Mouse (Mus musculus) liver, embryonic 11.5 days (tissue): Measurements from ENCODE around the gene Hagh. TPM values are rescaled to one million over a fixed set of nuclear protein-coding genes. Genes with fewer than 3 reads are reported as not detected.

Experiments
- ATAC-seq: fragments of 200-750 bp; cut with Nextera tagmentation; replicated peaks from 2 replicates; pipeline ENCODE4 v1.8.0; 2017; ENCODE audit warnings: moderate number of reproducible peaks, mild to moderate bottlenecking, moderate TSS enrichment, moderate library complexity; ENCODE audit not compliant: low FRiP score
- DNase-seq: peaks from one replicate; pipeline ENCODE4 v3.0.0-alpha.2; 2017; ENCODE audit warnings: low spot score
- H3K27ac ChIP-seq: fragments of 300-500 bp; sonication (generic); 2 replicates; pipeline ENCODE4 v1.5.1; 2014; ENCODE audit warnings: mild to moderate bottlenecking, low read depth, low read length, control low read depth
- H3K27me3 ChIP-seq: fragments of 300-500 bp; sonication (generic); replicated peaks from 2 replicates; pipeline ENCODE4 v1.6.1; 2014; ENCODE audit warnings: low read length, mixed read lengths; ENCODE audit not compliant: control insufficient read depth, insufficient read depth
- H3K36me3 ChIP-seq: fragments of 300-500 bp; sonication (generic); 2 replicates; pipeline ENCODE4 v1.6.1; 2014; ENCODE audit warnings: mild to moderate bottlenecking, low read length, moderate library complexity, mixed read lengths; ENCODE audit not compliant: control insufficient read depth, insufficient read depth
- H3K4me1 ChIP-seq: fragments of 300-500 bp; sonication (generic); replicated peaks from 2 replicates; pipeline ENCODE4 v1.6.1; 2014; ENCODE audit warnings: low read length, mixed read lengths; ENCODE audit not compliant: control insufficient read depth, insufficient read depth
- H3K4me2 ChIP-seq: fragments of 300-500 bp; sonication (generic); 2 replicates; pipeline ENCODE4 v1.6.1; 2014; ENCODE audit warnings: mild to moderate bottlenecking, control low read depth, moderate library complexity
- H3K4me3 ChIP-seq: fragments of 300-500 bp; sonication (generic); 2 replicates; pipeline ENCODE4 v1.5.1; 2014; ENCODE audit warnings: low read depth, low read length, control low read depth
- H3K9ac ChIP-seq: fragments of 300-500 bp; sonication (generic); 2 replicates; pipeline ENCODE4 v1.6.1; 2014; ENCODE audit warnings: low read depth, low read length, control low read depth
- H3K9me3 ChIP-seq: fragments of 300-500 bp; sonication (generic); 2 replicates; pipeline ENCODE4 v1.6.1; 2016; ENCODE audit warnings: low read length, inconsistent platforms, mixed read lengths; ENCODE audit not compliant: control insufficient read depth
- WGBS: fragments of 180-500 bp; shearing (Covaris S2); extraction: QIAGEN DNeasy Blood & Tissue Kit; methylation state at CpG from one replicate; pipeline ENCODE4 v1.1.7; 2014; 5-methylcytosine and 5-hydroxymethylcytosine counted together
- polyA plus RNA-seq: library from polyadenylated mRNA; unstranded; fragments of >200 nt; fragmentation: Nextera tagmentation; extraction: Ambion mirVana; gene quantifications from 2 replicates; pipeline ENCODE4 v1.2.1, GENCODE M21; 2014

The Hagh gene
- 53.8 and 56.3 TPM in 2 replicates for polyA plus RNA-seq

DNA sequence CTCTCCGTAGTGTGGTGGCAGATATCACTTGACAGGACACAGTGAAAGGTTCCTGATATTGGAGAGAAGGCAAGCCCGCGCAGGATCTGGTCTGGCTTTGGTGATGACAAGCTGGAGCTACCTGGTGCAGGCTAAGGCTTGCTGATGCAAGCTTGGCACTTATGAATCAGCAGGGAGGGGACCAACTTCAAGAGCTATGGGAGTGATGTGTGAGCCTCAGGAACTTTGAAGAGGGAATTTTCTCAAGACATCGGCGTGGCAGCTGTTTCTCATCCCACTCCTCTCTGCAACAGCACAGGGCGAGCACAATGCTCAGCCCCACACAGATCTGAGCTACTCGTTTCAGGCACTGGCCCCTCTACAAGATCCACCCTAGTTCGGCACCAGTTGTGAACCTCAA lies at the start of gene Hagh:
TSS of gene Hagh (plus strand) at position 302 of the 400 bp plus-strand sequence.
- DNase-seq (no peak), ATAC-seq (no peak)
- no peaks in the 10 kb centered on the region for H3K4me1 ChIP-seq
- H3K9me3 ChIP-seq = no peaks in the 10 kb centered on the region
- no peak within 1 kb of the TSS for H3K4me3 ChIP-seq
- H3K36me3 ChIP-seq = no peaks in the 10 kb centered on the region
- WGBS = 69% methylated on average over 8 of the region's 8 CpGs
- H3K9ac ChIP-seq = no peak within 1 kb of the TSS
- no peaks in the 10 kb centered on the region for H3K27me3 ChIP-seq
- no peak within 1 kb of the TSS for H3K27ac ChIP-seq
- H3K4me2 ChIP-seq = no peak within 1 kb of the TSS

DNA sequence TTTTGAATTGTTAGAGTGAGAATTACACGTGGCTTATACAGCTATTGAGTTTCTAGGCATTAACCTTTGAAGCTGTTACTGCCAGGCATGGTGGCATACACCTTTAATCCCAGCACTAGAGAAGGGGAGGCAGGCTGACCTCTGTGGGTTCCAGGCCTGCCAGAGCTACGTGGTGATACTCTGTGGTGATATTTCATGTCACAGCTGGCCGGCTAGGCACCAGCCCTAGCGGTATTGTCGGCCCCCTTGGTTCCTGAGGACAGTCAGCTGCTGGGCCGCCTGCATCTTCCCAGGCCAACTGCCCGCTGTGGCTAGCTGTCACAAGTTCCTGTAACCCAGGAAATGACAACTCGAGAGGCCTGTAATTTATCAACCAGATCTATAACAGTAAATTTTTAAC lies 47.8 kb upstream of the Hagh start:
- no peaks in the 10 kb centered on the region for H3K4me1 ChIP-seq
- WGBS = 38% methylated on average over 8 of the region's 8 CpGs
- H3K27ac ChIP-seq = no peak overlapping the region
- no peak overlapping the region for H3K4me2 ChIP-seq
- ATAC-seq (no peak), DNase-seq (no peak)
- H3K27me3 ChIP-seq = 0 out of 2 replicates have a peak, but pooled peaks cover 4% of the 10 kb centered on the region
- H3K9me3 ChIP-seq = no peaks in the 10 kb centered on the region
- H3K9ac ChIP-seq = no peak overlapping the region
- H3K36me3 ChIP-seq = no peaks in the 10 kb centered on the region
- no peak overlapping the region for H3K4me3 ChIP-seq

DNA sequence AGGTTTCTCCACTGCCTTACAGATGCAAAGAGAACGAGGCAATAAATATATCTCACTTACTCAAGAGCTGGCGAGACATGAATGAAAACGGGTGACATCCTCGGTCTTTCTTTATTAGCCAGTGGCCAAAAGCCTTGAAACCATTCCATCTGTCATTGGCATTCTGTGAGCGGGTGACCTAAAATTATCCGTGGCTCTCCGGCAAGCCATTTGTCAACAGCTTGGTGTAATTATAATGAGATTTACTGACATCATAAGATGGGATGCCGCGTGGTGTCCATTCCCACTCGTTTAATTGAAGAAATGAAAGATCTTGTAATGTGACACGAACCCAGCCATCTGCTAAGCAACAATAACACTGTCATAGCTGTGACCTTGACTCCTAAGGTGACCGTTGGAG lies 45.2 kb upstream of the Hagh start:
- ATAC-seq (no peak), DNase-seq (no peak)
- no peak overlapping the region for H3K4me3 ChIP-seq
- no peak overlapping the region for H3K9ac ChIP-seq
- H3K27me3 ChIP-seq = 0 out of 2 replicates have a peak, but pooled peaks cover 5% of the 10 kb centered on the region
- no peaks in the 10 kb centered on the region for H3K36me3 ChIP-seq
- no peak overlapping the region for H3K4me2 ChIP-seq
- no peak overlapping the region for H3K27ac ChIP-seq
- no peaks in the 10 kb centered on the region for H3K4me1 ChIP-seq
- H3K9me3 ChIP-seq = no peaks in the 10 kb centered on the region
- WGBS = 77% methylated on average over 12 of the region's 12 CpGs

DNA sequence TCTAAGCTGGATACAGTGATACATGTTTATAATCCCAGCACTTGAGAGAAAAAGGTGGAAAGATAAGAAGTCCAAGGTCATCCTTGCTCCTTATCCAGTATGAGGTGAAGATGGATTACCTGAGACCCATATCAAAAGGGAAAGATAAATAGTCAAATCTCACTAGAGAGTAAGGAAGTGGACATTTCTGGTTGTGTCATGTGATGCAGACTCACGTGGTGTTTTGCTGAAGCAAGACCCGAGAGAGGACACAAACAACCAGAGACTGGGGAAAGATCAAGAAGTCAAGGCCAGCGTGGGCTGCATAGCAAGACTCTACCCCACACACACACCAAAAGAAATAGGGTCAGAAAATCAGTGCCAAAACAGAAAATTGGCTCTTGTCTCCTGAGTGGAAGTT lies 43.0 kb upstream of the Hagh start:
- WGBS = 48% methylated on average over 3 of the region's 3 CpGs
- H3K27me3 ChIP-seq = 0 out of 2 replicates have a peak, but pooled peaks cover 3% of the 10 kb centered on the region
- no peak for ATAC-seq
- no peaks in the 10 kb centered on the region for H3K36me3 ChIP-seq
- no peak overlapping the region for H3K27ac ChIP-seq
- DNase-seq = no peak
- H3K4me1 ChIP-seq = no peaks in the 10 kb centered on the region
- no peak overlapping the region for H3K4me3 ChIP-seq
- no peaks in the 10 kb centered on the region for H3K9me3 ChIP-seq
- H3K9ac ChIP-seq = no peak overlapping the region
- H3K4me2 ChIP-seq = no peak overlapping the region

DNA sequence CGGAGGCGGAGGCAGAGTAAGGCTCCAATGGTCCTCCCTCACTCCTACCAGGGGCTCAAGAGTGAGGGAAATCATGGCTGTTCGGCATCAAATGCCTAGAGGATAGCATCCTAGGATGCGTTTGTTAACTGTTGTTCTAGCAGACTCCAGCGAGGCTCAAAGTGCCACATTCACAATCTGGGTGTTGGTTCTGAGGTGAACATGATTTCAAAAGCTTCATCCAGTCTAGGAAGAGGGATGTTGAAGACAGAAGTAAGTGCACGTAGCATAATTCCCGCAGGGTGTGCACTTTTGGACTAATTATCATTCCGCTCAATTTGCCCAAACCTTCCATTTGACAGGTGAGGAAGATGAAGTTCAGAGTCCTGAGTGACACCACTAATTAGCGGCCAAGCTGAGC lies 41.7 kb upstream of the Hagh start:
- no peak for ATAC-seq
- WGBS = 58% methylated on average over 9 of the region's 9 CpGs
- Histone ChIP-seq H3K36me3 (no peaks in the 10 kb centered on the region), H3K4me1 (no peaks in the 10 kb centered on the region), H3K27me3 (0 out of 2 replicates have a peak, but pooled peaks cover 3% of the 10 kb centered on the region), H3K9me3 (no peaks in the 10 kb centered on the region), H3K4me2 (no peak overlapping the region), H3K4me3 (no peak overlapping the region), H3K9ac (no peak overlapping the region), H3K27ac (no peak overlapping the region)
- no peak for DNase-seq

DNA sequence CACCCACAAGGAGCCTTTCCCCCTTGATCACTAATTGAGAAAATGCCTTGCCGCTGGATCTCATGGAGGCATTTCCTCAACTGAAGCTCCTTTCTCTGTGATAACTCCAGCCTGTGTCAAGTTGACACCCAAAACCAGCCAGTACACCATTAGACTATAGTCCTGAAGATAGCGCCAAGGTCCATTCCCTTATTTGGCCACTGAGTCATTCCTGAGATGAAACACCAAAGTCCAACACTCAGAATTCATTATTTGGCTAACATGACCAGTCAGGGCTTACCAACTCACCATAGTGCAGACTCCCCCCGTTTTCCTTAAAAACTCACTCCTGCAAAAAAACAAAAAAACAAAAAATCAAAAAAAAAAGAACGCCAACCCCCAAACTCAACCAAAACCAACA lies 40.5 kb upstream of the Hagh start:
- no peak for DNase-seq
- WGBS = 85% methylated on average over 4 of the region's 4 CpGs
- Histone ChIP-seq H3K27ac (no peak overlapping the region), H3K27me3 (0 out of 2 replicates have a peak, but pooled peaks cover 3% of the 10 kb centered on the region), H3K36me3 (no peaks in the 10 kb centered on the region), H3K4me3 (no peak overlapping the region), H3K9me3 (no peaks in the 10 kb centered on the region), H3K4me2 (no peak overlapping the region), H3K4me1 (peaks cover 2% of the 10 kb centered on the region; the same call in 1 of the 2 replicates), H3K9ac (no peak overlapping the region)
- no peak for ATAC-seq

DNA sequence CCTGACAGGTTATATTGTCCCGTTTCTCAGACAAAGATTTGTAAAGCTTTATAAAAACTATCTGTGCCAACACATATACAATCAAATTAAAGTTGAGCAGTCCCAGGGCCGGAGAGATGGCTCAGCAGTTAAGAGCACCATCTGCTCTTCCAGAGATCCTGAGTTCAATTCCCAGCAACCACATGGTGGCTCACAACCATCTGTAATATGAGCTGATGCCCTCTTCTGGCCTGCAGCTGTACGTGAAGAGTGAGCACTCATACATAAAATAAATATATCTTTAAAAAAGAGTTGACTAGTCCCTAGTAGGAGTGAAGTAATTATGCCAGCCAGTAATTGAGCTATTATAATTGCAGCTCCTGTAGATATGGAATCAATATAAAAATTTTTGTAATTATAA lies 39.4 kb upstream of the Hagh start:
- no peak overlapping the region for H3K4me2 ChIP-seq
- no peaks in the 10 kb centered on the region for H3K36me3 ChIP-seq
- H3K9ac ChIP-seq = no peak overlapping the region
- no peaks in the 10 kb centered on the region for H3K9me3 ChIP-seq
- H3K4me1 ChIP-seq = peaks cover 3% of the 10 kb centered on the region; the same call in 1 of the 2 replicates
- no peak for DNase-seq
- H3K4me3 ChIP-seq = no peak overlapping the region
- ATAC-seq = no peak
- H3K27me3 ChIP-seq = 0 out of 2 replicates have a peak, but pooled peaks cover 3% of the 10 kb centered on the region
- no peak overlapping the region for H3K27ac ChIP-seq
- WGBS = 55% methylated on average over 3 of the region's 3 CpGs

DNA sequence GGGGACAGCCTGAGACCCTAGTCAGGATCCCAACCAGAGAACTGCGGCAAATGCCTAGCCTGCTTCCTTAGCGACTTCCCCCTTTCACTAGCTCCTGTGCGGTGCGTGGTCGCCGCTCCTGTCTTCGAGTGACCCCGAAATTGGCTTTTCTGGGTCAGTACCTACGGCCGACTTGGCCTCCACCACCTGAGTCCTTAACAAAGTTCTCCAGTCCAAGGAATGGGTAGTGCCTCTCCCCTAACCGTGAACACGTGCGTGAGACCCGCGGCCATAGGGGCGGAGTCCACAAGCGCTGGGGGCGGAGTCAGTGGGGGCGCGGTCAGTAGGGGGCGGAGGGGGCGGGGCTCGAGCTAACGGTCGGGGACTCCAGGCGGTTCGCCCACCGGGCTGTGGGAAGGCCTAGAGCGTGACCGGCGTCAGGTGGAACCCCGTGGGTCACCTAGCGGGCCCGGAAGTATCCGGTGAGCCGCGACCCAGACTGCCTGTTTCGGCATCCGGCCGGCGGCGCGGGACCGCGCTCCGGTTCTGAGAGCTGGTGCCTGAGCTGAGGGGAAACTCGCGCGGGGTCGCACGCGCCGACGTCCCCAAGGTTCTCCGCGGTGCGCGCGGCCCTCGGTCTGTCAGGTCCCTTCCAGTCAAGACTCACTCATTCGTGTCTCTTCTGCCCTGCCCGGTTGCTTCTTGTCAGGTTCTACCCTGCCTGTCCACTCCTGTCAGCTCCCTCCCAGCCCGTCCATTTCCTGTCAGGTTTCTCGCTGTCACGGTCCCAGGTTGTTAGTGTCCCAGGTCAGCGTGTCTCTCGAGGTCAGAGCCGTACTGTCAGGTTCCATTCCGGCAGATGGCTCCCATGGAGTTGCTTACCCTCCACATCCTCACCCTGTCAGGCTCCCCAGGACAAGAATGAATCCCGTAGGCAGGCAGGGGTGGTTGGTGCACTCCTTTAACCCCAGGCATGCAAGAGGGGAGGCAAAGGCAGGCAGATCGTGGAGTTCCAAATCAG lies 35.7 kb upstream of the Hagh start, which contains the start of gene Meiob:
TSS of gene Meiob (plus strand) at position 338 of the 1,000 bp plus-strand sequence.
- peak within 1 kb of the TSS; percentile 79 for H3K4me3 ChIP-seq
- DNase-seq = peak; percentile 86
- under 1% methylated on average over 71 of the region's 71 CpGs for whole genome bisulfite sequencing
- peaks cover 3% of the 10 kb centered on the region; the same call in 1 of the 2 replicates for H3K4me1 ChIP-seq
- peak within 1 kb of the TSS; percentile 97 for H3K4me2 ChIP-seq
- no peak within 1 kb of the TSS for H3K27ac ChIP-seq
- H3K27me3 ChIP-seq = 0 out of 2 replicates have a peak, but pooled peaks cover 10% of the 10 kb centered on the region
- peak; percentile 93 for ATAC-seq
- peak within 1 kb of the TSS; percentile 83 for H3K9ac ChIP-seq
- no peaks in the 10 kb centered on the region for H3K36me3 ChIP-seq
- no peaks in the 10 kb centered on the region for H3K9me3 ChIP-seq
